Mouse (Mus musculus): ENCODE measurements around the gene Prep.

The Prep gene

GRCm38 (mm10) chr10:45151137-45151536 lies 84.1 kb downstream of the Prep start:
- in situ Hi-C loops (cut with MboI; ENCODE audit: unreplicated experiment in 2 of 2) = no loop called here

GRCm38 (mm10) chr10:45151771-45152692 lies 85.0 kb downstream of the Prep start:
- in situ Hi-C loops (cut with MboI; ENCODE audit: unreplicated experiment in 2 of 2) = no loop called here

GRCm38 (mm10) chr10:45154557-45155060 lies 87.6 kb downstream of the Prep start:
- in situ Hi-C loops (cut with MboI; ENCODE audit: unreplicated experiment in 2 of 2) = no loop called here

GRCm38 (mm10) chr10:45165851-45166250 lies 98.8 kb downstream of the Prep start:
- in situ Hi-C loops (cut with MboI; ENCODE audit: unreplicated experiment in 2 of 2) = no loop called here

DNA sequence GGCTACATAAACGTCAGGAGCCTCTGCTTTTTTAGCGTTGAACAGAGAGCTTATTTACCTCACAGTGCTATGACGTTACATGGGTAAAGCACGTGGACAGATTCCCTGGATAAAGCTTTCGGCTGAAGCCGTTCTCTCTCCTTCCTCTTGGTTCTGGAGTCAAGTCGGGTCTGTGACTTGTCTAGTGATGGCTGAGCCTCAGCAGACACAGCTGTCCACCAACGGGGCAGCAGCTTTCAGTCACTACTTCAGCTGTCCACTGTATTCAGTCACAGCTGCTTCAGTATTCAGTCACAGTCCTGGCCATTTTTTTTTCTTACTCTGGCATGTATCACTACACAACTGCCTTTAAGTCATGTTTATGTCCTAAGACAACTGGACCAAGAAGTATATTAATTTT lies 106.9 kb downstream of the Prep start:
- in situ Hi-C loops (cut with MboI; ENCODE audit: unreplicated experiment in 2 of 2) = loop anchor here in 1 of 2 experiments (10.0 kb wide), 1 partner anchor 191 kb away; no protein-coding TSS in a partner anchor

DNA sequence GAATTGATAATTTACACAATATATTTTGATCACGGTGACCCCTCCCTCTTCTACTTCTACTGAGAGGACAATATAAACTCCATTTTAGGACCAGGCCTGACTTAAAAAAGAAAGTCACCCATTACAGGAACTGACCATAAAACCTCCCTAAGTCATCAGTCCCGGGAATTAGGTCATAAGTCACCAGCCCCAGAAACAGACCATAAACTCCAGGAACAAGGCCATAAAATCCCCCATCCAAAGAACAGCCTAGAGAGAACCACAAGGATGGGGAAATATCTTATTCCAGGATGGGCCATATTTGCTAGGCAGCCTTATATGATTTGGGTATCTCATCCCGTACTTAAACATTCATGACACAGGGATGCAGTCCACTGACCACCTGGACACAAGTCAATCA lies 107.3 kb downstream of the Prep start:
- in situ Hi-C loops (cut with MboI; ENCODE audit: unreplicated experiment in 2 of 2) = loop anchor here in 1 of 2 experiments (10.0 kb wide), 1 partner anchor 190 kb away; no protein-coding TSS in a partner anchor

GRCm38 (mm10) chr10:45177798-45178197 lies 110.8 kb downstream of the Prep start, which contains the start of gene Popdc3:
Popdc3 (plus strand) TSS chr10:45178098.
- in situ Hi-C loops (cut with MboI; ENCODE audit: unreplicated experiment in 2 of 2) = loop anchor here in 1 of 2 experiments (10.0 kb wide), 1 partner anchor 187 kb away; no protein-coding TSS in a partner anchor

- in situ Hi-C loops (cut with MboI; ENCODE audit: unreplicated experiment in 2 of 2) = no loop called here
Observed at GRCm38 (mm10) chr10:45180677-45181326, 113.8 kb downstream of the Prep start.

GRCm38 (mm10) chr10:45181344-45181743 lies 114.3 kb downstream of the Prep start:
- in situ Hi-C loops (cut with MboI; ENCODE audit: unreplicated experiment in 2 of 2) = no loop called here

DNA sequence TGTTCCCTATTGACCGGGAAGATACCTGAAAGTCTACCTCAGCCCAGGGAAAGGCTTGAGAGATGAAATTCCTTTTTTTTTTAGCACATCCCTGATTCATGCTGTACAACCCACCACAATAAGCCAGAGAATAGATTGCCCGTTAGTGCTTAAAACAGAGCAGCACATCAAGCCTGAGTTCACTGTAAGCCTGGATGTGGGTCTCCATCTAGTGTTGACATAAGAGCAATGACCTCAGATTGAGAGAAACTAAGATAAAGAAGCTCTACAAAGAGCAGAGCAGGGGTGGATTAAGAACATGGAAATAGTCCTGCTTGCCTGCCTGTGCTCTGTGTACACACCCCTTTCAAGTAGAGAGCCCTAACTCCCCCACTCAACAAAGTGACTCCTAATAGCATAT lies 118.5 kb downstream of the Prep start:
- in situ Hi-C loops (cut with MboI; ENCODE audit: unreplicated experiment in 2 of 2) = no loop called here

DNA sequence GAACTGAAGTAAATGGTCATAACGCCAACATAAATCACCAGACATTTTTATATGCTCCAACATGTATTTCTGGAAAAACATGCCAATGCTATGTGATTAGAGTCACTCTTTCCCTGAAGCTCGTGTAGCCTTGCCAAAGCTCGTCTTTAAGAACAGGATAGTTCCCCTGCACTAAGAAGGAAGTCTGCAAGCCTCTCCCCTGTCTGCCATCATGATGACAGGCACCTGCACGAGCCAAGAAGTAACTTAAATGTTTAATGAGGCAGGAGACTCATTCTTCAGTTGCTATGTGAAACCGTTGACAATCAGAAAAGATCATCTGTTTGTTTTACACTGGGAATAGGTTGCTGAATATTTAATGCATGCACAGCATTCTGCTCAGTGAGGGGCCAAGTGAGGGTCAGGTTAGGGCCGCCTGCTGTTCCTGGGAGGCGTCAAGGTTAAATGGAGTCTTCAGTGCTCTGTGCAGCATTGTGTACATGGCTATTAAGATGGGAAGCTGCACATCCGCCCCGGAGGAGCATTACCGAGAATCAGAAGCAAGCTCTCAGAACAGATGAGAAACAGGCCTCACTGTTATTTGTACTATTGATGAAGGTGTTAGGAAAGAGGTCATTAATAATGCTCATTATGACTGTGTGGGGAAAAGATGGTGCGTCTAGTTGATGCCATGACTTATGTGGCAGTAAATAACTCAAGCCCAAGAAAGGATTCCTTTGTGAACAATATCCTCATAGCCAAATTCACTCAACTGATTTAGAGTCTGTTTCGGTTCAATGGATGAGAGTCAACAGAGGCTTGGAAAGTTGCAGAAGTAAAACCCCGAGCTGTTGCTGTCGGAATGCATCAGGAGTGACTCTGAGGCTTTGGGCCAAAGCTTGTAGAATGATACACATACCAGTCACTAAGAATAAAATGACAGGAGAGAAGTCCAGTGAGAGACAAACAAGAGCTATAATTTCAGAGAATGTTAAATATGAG lies 126.6 kb downstream of the Prep start:
- in situ Hi-C loops (cut with MboI; ENCODE audit: unreplicated experiment in 2 of 2) = no loop called here

GRCm38 (mm10) chr10:45194531-45194930 lies 127.5 kb downstream of the Prep start:
- in situ Hi-C loops (cut with MboI; ENCODE audit: unreplicated experiment in 2 of 2) = no loop called here

DNA sequence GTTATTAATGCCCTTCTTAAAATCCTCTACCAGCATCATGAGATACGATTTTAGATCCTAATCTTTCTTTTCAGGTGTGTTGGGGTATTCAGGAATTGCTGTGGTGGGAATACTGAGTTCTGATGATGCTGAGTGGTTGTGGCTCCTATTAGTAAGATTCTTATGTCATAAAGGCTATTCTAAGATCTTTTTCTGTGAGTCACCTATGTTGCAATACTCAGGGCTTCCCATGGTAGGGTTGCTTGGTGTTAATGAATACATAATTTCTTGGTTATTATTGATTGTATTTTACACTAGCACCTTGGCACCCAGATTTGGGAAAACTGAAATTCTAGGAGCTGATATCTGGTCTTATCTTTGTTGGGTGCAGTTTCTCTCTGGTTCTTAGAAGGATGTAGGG lies 137.6 kb downstream of the Prep start:
- in situ Hi-C loops (cut with MboI; ENCODE audit: unreplicated experiment in 2 of 2) = no loop called here

GRCm38 (mm10) chr10:45210201-45210600 lies 143.2 kb downstream of the Prep start:
- in situ Hi-C loops (cut with MboI; ENCODE audit: unreplicated experiment in 2 of 2) = no loop called here

- in situ Hi-C loops (cut with MboI; ENCODE audit: unreplicated experiment in 2 of 2) = no loop called here
Observed at GRCm38 (mm10) chr10:45216676-45217075, 149.7 kb downstream of the Prep start.

Data from v-Abl transformed pro-B cells (cell line).